In the genomic region with DNA sequence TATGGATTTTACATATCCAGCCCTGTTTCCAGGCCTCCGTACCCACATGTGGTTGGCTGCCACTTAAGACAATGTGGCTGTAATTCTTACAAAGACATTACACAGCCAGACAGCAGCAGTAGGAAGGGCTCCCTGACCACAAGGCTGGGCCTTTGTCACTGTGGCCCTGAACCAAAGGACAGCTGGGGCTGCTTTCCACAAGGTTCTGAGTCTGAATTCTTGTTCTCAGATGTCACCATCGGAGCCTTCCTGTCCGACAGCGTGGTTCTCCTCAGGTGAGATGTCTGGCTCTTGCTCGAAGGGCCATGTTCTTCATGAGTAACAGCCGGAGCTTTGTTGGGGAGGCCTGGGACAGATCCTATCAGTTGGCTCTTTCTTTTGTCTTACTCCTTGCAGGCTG, we compare ENCODE assay signal across 22 mouse cellular contexts.
A peak's percentile ranks its signal among the peaks of the same experiment; 100 is the strongest.
DNase-seq lines count a peak whose midpoint lies in the region; ATAC-seq lines count a peak whose summit lies in the region.
"Had no signal": no experiment of that assay in that cellular context is flagged by ENCODE, and none has a peak within 500 bp of the region (broad histone marks: within the 10 kb centered on the region; RNA-seq: fewer than 3 reads in every experiment).

No protein-coding gene starts in this region.

- peak; percentile 79 for DNase-seq in heart, adult 11 months
- no peak for DNase-seq in heart, adult 18-20 months
- DNase-seq in lung, postnatal 25 days (ENCODE audit: low spot score): no peak
- no peak for DNase-seq in embryonic facial prominence, embryonic 10.5 days (ENCODE audit: low spot score)
- no peak for DNase-seq in frontal cortex, postnatal 36 days (ENCODE audit: low spot score in 2 of 2)
- no peak for DNase-seq in ovary, postnatal 36 days (ENCODE audit: low spot score)
- DNase-seq: cerebellum, adult 18-20 months; cerebellum, postnatal 14 days; embryo, embryonic 11 days; gastrocnemius, postnatal 36 days; heart, postnatal 4 days; kidney, adult 8-10 months; kidney, postnatal 25 days; layer of hippocampus, postnatal 36 days; liver, embryonic 13.5 days; lung, adult 2 months had no signal

- no peak for ATAC-seq in lung, embryonic 16.5 days (ENCODE audit: low read depth)

- H3K4me1 ChIP-seq in lung, embryonic 16.5 days (replicated peaks; ENCODE audit: control insufficient read depth, insufficient read depth, low read length): peaks cover 27% of the 10 kb centered on the region
- H3K4me1 ChIP-seq in embryonic facial prominence, embryonic 10.5 days: peaks cover 34% of the 10 kb centered on the region

- no peak overlapping the region for H3K9ac ChIP-seq in lung, embryonic 16.5 days (ENCODE audit: low read length)
- H3K9ac ChIP-seq: forebrain, embryonic 12.5 days; heart, embryonic 15.5 days; hindbrain, embryonic 15.5 days; limb, embryonic 12.5 days; liver, embryonic 13.5 days; midbrain, embryonic 12.5 days had no signal

- no peaks in the 10 kb centered on the region for H3K9me3 ChIP-seq in lung, embryonic 16.5 days (ENCODE audit: control insufficient read depth, low read length)
- H3K9me3 ChIP-seq in embryonic facial prominence, embryonic 10.5 days: no peaks in the 10 kb centered on the region
- H3K9me3 ChIP-seq: forebrain, embryonic 12.5 days; heart, embryonic 15.5 days; hindbrain, embryonic 15.5 days; limb, embryonic 12.5 days; liver, embryonic 13.5 days; midbrain, embryonic 12.5 days had no signal

- H3K27me3 ChIP-seq in lung, embryonic 16.5 days (ENCODE audit: control insufficient read depth, insufficient read depth, low read depth, low read length): no peaks in the 10 kb centered on the region
- no peaks in the 10 kb centered on the region for H3K27me3 ChIP-seq in embryonic facial prominence, embryonic 10.5 days (replicated peaks; ENCODE audit: low read depth, poor library complexity, severe bottlenecking)
- H3K27me3 ChIP-seq: forebrain, embryonic 12.5 days; heart, embryonic 15.5 days; hindbrain, embryonic 15.5 days; limb, embryonic 12.5 days; liver, embryonic 13.5 days; midbrain, embryonic 12.5 days had no signal

- no peak overlapping the region for H3K4me3 ChIP-seq in lung, embryonic 16.5 days (ENCODE audit: low read length)
- H3K4me3 ChIP-seq in embryonic facial prominence, embryonic 10.5 days: no peak overlapping the region
- H3K4me3 ChIP-seq: forebrain, embryonic 12.5 days; heart, embryonic 15.5 days; hindbrain, embryonic 15.5 days; limb, embryonic 12.5 days; liver, embryonic 13.5 days; midbrain, embryonic 12.5 days had no signal

- H3K36me3 ChIP-seq in lung, embryonic 16.5 days (ENCODE audit: control insufficient read depth, insufficient read depth, low read length): no peaks in the 10 kb centered on the region
- peaks cover 36% of the 10 kb centered on the region for H3K36me3 ChIP-seq in embryonic facial prominence, embryonic 10.5 days (replicated peaks)
- H3K36me3 ChIP-seq: forebrain, embryonic 12.5 days; heart, embryonic 15.5 days; hindbrain, embryonic 15.5 days; liver, embryonic 13.5 days; midbrain, embryonic 12.5 days had no signal

- peak overlapping the region; percentile 77 for H3K27ac ChIP-seq in lung, embryonic 16.5 days (ENCODE audit: low read length)
- H3K27ac ChIP-seq in embryonic facial prominence, embryonic 10.5 days (replicated peaks): peak overlapping the region; percentile 45; the same call in 1 of the 2 replicates
- H3K27ac ChIP-seq: forebrain, embryonic 12.5 days; hindbrain, embryonic 15.5 days; limb, embryonic 12.5 days; liver, embryonic 13.5 days; midbrain, embryonic 12.5 days had no signal

- H3K4me2 ChIP-seq in lung, embryonic 16.5 days (ENCODE audit: low read depth, low read length): no peak overlapping the region
- H3K4me2 ChIP-seq: forebrain, embryonic 12.5 days; heart, embryonic 15.5 days; hindbrain, embryonic 15.5 days; limb, embryonic 12.5 days; liver, embryonic 13.5 days; midbrain, embryonic 12.5 days had no signal

- WGBS in lung, embryonic 16.5 days: 66% methylated on average over 6 of the region's 6 CpGs
- 87% methylated on average over 6 of the region's 6 CpGs for WGBS in embryonic facial prominence, embryonic 10.5 days
